Mouse (Mus musculus): ENCODE data around the gene Arhgef39.

DNA sequence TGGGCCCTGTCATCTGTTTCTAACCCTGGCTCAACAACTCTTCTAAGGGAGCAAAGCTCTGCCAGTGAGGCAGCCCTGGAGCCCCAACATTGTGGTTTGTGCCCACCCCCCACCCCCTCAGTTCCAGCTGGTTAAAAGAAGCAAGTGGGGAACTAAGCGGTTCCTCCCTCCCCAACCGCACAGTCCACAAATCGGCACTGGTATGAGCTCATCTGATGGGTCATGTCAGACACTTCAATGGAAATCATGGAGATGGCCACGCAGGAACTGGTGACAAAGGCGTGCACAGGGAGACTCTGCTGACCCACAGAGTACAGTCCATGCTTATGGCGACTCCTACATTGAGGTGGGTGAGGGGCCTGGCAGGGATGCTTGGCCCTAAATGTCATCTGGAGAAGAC, 33.6 kb downstream of the Arhgef39 start:
- TF ChIP-seq MYOD1 (IDR thresholded peaks at IDR 0.05; ENCODE audit: control insufficient read depth in 1 of 3, insufficient read length in 2 of 3, low read depth in 2 of 3), result no peak
- TF ChIP-seq MAX (IDR thresholded peaks at IDR 0.05; ENCODE audit: low read depth), result no peak
- no peak for TF ChIP-seq E2F4 (IDR thresholded peaks at IDR 0.05; ENCODE audit: insufficient read depth)
- TF ChIP-seq USF1 (IDR thresholded peaks at IDR 0.05; ENCODE audit: low read depth), result no peak
- no peak for TF ChIP-seq TCF3 (IDR thresholded peaks at IDR 0.05; ENCODE audit: insufficient read length, low read depth)
- TF ChIP-seq POLR2A (IDR thresholded peaks at IDR 0.05; ENCODE audit: insufficient read length, low read depth), result no peak
- no peak for TF ChIP-seq POLR2AphosphoS2 (IDR thresholded peaks at IDR 0.05; ENCODE audit: insufficient read length, low read depth)
- TF ChIP-seq REST (IDR thresholded peaks at IDR 0.05; ENCODE audit: insufficient read depth, insufficient read length), result no peak

All from myocyte (in vitro differentiated cells).